Comparison of ENCODE assay signal across 7 mouse cellular contexts in genomic region chr7:6331233-6331956, GRCm38 (mm10). TPM values are rescaled to one million over a fixed set of nuclear protein-coding genes. Genes with fewer than 3 reads are reported as not detected.
A peak's percentile ranks its signal among the peaks of the same experiment; 100 is the strongest.
DNase-seq lines count a peak whose midpoint lies in the region; ATAC-seq and TF ChIP-seq lines count a peak whose summit lies in the region.

Zfp583 (minus strand) TSS chr7:6331285.

- H3K36me3 ChIP-seq in embryonic facial prominence, embryonic 14.5 days (ENCODE audit: control insufficient read depth, insufficient read depth, low read length): 0 out of 2 replicates have a peak, but pooled peaks cover 6% of the 10 kb centered on the region
- H3K36me3 ChIP-seq in limb, embryonic 11.5 days (ENCODE audit: control insufficient read depth, insufficient read depth, low read length): no peaks in the 10 kb centered on the region
- H3K36me3 ChIP-seq in midbrain, embryonic 13.5 days: peaks cover 12% of the 10 kb centered on the region
- H3K36me3 ChIP-seq in small intestine, adult 2 months (ENCODE audit: control insufficient read depth, insufficient read depth, low read length): no peaks in the 10 kb centered on the region

- H3K9me3 ChIP-seq in embryonic facial prominence, embryonic 14.5 days (ENCODE audit: control insufficient read depth, low read length): 0 out of 2 replicates have a peak, but pooled peaks cover 6% of the 10 kb centered on the region
- no peaks in the 10 kb centered on the region for H3K9me3 ChIP-seq in limb, embryonic 11.5 days (ENCODE audit: control insufficient read depth, low read length)
- no peaks in the 10 kb centered on the region for H3K9me3 ChIP-seq in midbrain, embryonic 13.5 days

- WGBS in bone marrow, adult 2 months: 7% methylated on average over 31 of the region's 31 CpGs
- 7% methylated on average over 25 of the region's 31 CpGs for WGBS in embryonic facial prominence, embryonic 14.5 days
- 5% methylated on average over 31 of the region's 31 CpGs for WGBS in limb, embryonic 11.5 days
- 5% methylated on average over 31 of the region's 31 CpGs for WGBS in midbrain, embryonic 13.5 days
- WGBS in small intestine, adult 2 months: 11% methylated on average over 31 of the region's 31 CpGs

- peak; percentile 97 for DNase-seq in embryonic facial prominence, embryonic 14.5 days (ENCODE audit: low spot score)
- peak; percentile 87 to 88 for DNase-seq in heart, adult 18-20 months
- peak; percentile 79 for DNase-seq in kidney, adult 18-20 months
- DNase-seq in limb, embryonic 11.5 days (ENCODE audit: low spot score): peak; percentile 86

- H3K27ac ChIP-seq in bone marrow, adult 2 months (ENCODE audit: control insufficient read depth, insufficient read depth, low read depth, low read length, poor library complexity): peak within 1 kb of the TSS; percentile 18; the same call in 1 of the 2 replicates
- H3K27ac ChIP-seq in embryonic facial prominence, embryonic 14.5 days (replicated peaks; ENCODE audit: low read depth, low read length): peak within 1 kb of the TSS; percentile 81
- peak within 1 kb of the TSS; percentile 53; the same call in 1 of the 2 replicates for H3K27ac ChIP-seq in limb, embryonic 11.5 days (replicated peaks; ENCODE audit: low read depth, low read length)
- peak within 1 kb of the TSS; percentile 88 for H3K27ac ChIP-seq in midbrain, embryonic 13.5 days
- H3K27ac ChIP-seq in small intestine, adult 2 months (ENCODE audit: insufficient read depth, low read depth, low read length): no peak within 1 kb of the TSS

- H3K4me1 ChIP-seq in bone marrow, adult 2 months (ENCODE audit: control insufficient read depth, insufficient read depth, low read length): peaks cover 2% of the 10 kb centered on the region
- peaks cover 6% of the 10 kb centered on the region; the same call in 1 of the 2 replicates for H3K4me1 ChIP-seq in embryonic facial prominence, embryonic 14.5 days (ENCODE audit: control insufficient read depth, insufficient read depth, low read length)
- no peaks in the 10 kb centered on the region for H3K4me1 ChIP-seq in limb, embryonic 11.5 days (ENCODE audit: control insufficient read depth, insufficient read depth, low read length)
- peaks cover 17% of the 10 kb centered on the region for H3K4me1 ChIP-seq in midbrain, embryonic 13.5 days (replicated peaks)
- peaks cover 6% of the 10 kb centered on the region for H3K4me1 ChIP-seq in small intestine, adult 2 months (ENCODE audit: control insufficient read depth, insufficient read depth, insufficient read length, low read length)

- no peaks in the 10 kb centered on the region for H3K27me3 ChIP-seq in embryonic facial prominence, embryonic 14.5 days (replicated peaks; ENCODE audit: control insufficient read depth, insufficient read depth, low read length)
- no peaks in the 10 kb centered on the region for H3K27me3 ChIP-seq in limb, embryonic 11.5 days (ENCODE audit: control insufficient read depth, insufficient read depth, low read length)
- no peaks in the 10 kb centered on the region for H3K27me3 ChIP-seq in midbrain, embryonic 13.5 days
- H3K27me3 ChIP-seq in small intestine, adult 2 months (ENCODE audit: control insufficient read depth, insufficient read depth, low read length): no peaks in the 10 kb centered on the region

- peak within 1 kb of the TSS; percentile 74 for H3K4me2 ChIP-seq in embryonic facial prominence, embryonic 14.5 days (ENCODE audit: low read depth, low read length)
- peak within 1 kb of the TSS; percentile 45 for H3K4me2 ChIP-seq in limb, embryonic 11.5 days (ENCODE audit: low read depth, severe bottlenecking)
- H3K4me2 ChIP-seq in midbrain, embryonic 13.5 days (replicated peaks): peak within 1 kb of the TSS; percentile 56

- no peak for TF ChIP-seq CTCF in bone marrow, adult 2 months (IDR thresholded peaks at IDR 0.05; ENCODE audit: control insufficient read depth, insufficient read depth, low read length)
- no peak for TF ChIP-seq CTCF in small intestine, adult 2 months (IDR thresholded peaks at IDR 0.05; ENCODE audit: extremely low read depth, insufficient read length, insufficient replicate concordance, low read depth, low read length)

- TF ChIP-seq POLR2A in bone marrow, adult 2 months (IDR thresholded peaks at IDR 0.05; ENCODE audit: borderline replicate concordance, control insufficient read depth, low read depth, low read length): no peak
- TF ChIP-seq POLR2A in small intestine, adult 2 months (IDR thresholded peaks at IDR 0.05; ENCODE audit: low read depth, low read length): no peak

- peak; percentile 97 for ATAC-seq in embryonic facial prominence, embryonic 14.5 days (ENCODE audit: low read depth)
- peak; percentile 92 for ATAC-seq in limb, embryonic 11.5 days (ENCODE audit: insufficient number of reproducible peaks, low FRiP score, low TSS enrichment, low read depth)
- ATAC-seq in midbrain, embryonic 13.5 days: peak; percentile 93

- H3K9ac ChIP-seq in embryonic facial prominence, embryonic 14.5 days (ENCODE audit: low read depth, low read length): peak within 1 kb of the TSS; percentile 85
- H3K9ac ChIP-seq in limb, embryonic 11.5 days (ENCODE audit: low read length): peak within 1 kb of the TSS; percentile 77
- peak within 1 kb of the TSS; percentile 74 for H3K9ac ChIP-seq in midbrain, embryonic 13.5 days (replicated peaks)

- H3K4me3 ChIP-seq in bone marrow, adult 2 months (replicated peaks; ENCODE audit: control insufficient read depth, low read depth, low read length): peak within 1 kb of the TSS; percentile 73
- H3K4me3 ChIP-seq in embryonic facial prominence, embryonic 14.5 days (ENCODE audit: low read depth, low read length): peak within 1 kb of the TSS; percentile 66
- H3K4me3 ChIP-seq in limb, embryonic 11.5 days (ENCODE audit: low read depth, low read length): peak within 1 kb of the TSS; percentile 43
- H3K4me3 ChIP-seq in midbrain, embryonic 13.5 days (replicated peaks): peak within 1 kb of the TSS; percentile 46
- H3K4me3 ChIP-seq in small intestine, adult 2 months (ENCODE audit: low read depth, low read length): peak within 1 kb of the TSS; percentile 77

RNA-seq across cellular contexts. Expression of gene Zfp583, which starts in this region (rescaled TPM):
- polyA plus RNA-seq in bone marrow, adult 2 months (2011; ENCODE audit: insufficient read depth, insufficient read length, low replicate concordance, missing spikeins): 1.0 TPM in 1 of 2 replicates, not detected in the other
- polyA plus RNA-seq in embryonic facial prominence, embryonic 14.5 days (2014; fragmentation: Nextera tagmentation; extraction: Ambion mirVana): 6.2 and 6.5 TPM in 2 replicates
- 1 to 10 TPM; 2.9 to 3.0 TPM for total RNA-seq in heart, adult 18-20 months (2021)
- 6.9 and 7.8 TPM in 2 replicates for polyA plus RNA-seq in limb, embryonic 11.5 days (2014; fragmentation: Nextera tagmentation; extraction: Ambion mirVana)
- polyA plus RNA-seq in midbrain, embryonic 13.5 days (2015; fragmentation: Nextera tagmentation; extraction: Ambion mirVana): 11.7 and 12.9 TPM in 2 replicates
- 0.25 and 0.48 TPM in 2 replicates for polyA plus RNA-seq in small intestine, adult 2 months (2012; rRNA removed)
